Mouse (Mus musculus) limb, embryonic 15.5 days (tissue): ENCODE results near the gene Eng. TPM values are rescaled to one million over a fixed set of nuclear protein-coding genes. Genes with fewer than 3 reads are reported as not detected.

Experiments used
- ATAC-seq: fragments of 200-750 bp; cut with Nextera tagmentation; 2 replicates; pipeline ENCODE4 v1.8.0; 2017; ENCODE audit warnings: low read depth, moderate TSS enrichment; ENCODE audit not compliant: insufficient number of reproducible peaks, low FRiP score, low TSS enrichment
- H3K27ac ChIP-seq: fragments of 300-500 bp; sonication (generic); 2 replicates; pipeline ENCODE4 v1.5.1; 2015; ENCODE audit warnings: moderate library complexity, mild to moderate bottlenecking, inconsistent platforms
- H3K27me3 ChIP-seq: fragments of 300-500 bp; sonication (generic); 2 replicates; pipeline ENCODE4 v1.6.1; 2015; ENCODE audit warnings: inconsistent platforms
- H3K36me3 ChIP-seq: fragments of 300-500 bp; sonication (generic); 2 replicates; pipeline ENCODE4 v1.6.1; 2015; ENCODE audit warnings: inconsistent platforms
- H3K4me1 ChIP-seq: fragments of 300-500 bp; sonication (generic); 2 replicates; pipeline ENCODE4 v1.6.1; 2015; ENCODE audit warnings: inconsistent platforms
- H3K4me2 ChIP-seq: fragments of 300-500 bp; sonication (generic); 2 replicates; pipeline ENCODE4 v1.6.1; 2015; ENCODE audit warnings: mild to moderate bottlenecking, inconsistent platforms
- H3K4me3 ChIP-seq: fragments of 300-500 bp; sonication (generic); 2 replicates; pipeline ENCODE4 v1.5.1; 2015; ENCODE audit warnings: mild to moderate bottlenecking, inconsistent platforms
- H3K9ac ChIP-seq: fragments of 300-500 bp; sonication (generic); 2 replicates; pipeline ENCODE4 v1.6.1; 2015; ENCODE audit warnings: inconsistent platforms
- H3K9me3 ChIP-seq: fragments of 300-500 bp; sonication (generic); 2 replicates; pipeline ENCODE4 v1.6.1; 2016; ENCODE audit warnings: inconsistent platforms
- WGBS: fragments of 180-500 bp; shearing (Covaris S2); methylation state at CpG from one replicate; pipeline ENCODE4 v1.1.7; 2015; 5-methylcytosine and 5-hydroxymethylcytosine counted together
- polyA plus RNA-seq: library from polyadenylated mRNA; unstranded; fragments of >200 nt; fragmentation: Nextera tagmentation; extraction: Ambion mirVana; gene quantifications from 2 replicates; pipeline ENCODE4 v1.2.1, GENCODE M21; 2015

Gene Eng
- polyA plus RNA-seq, 1 experiment from 2014 or later, result 64.6 TPM

GRCm38 (mm10) chr2:32625212-32625872 lies 21.1 kb upstream of the Eng start:
- peak overlapping the region; percentile 26 for H3K4me3 ChIP-seq
- no peaks in the 10 kb centered on the region for H3K27me3 ChIP-seq
- WGBS, result 6% methylated on average over 13 of the region's 13 CpGs
- peak overlapping the region; percentile 55 for H3K4me2 ChIP-seq
- ATAC-seq, result peak; percentile 21; the same call in 1 of the 2 replicates
- H3K9ac ChIP-seq, result peak overlapping the region; percentile 4; the same call in 1 of the 2 replicates
- peaks cover 72% of the 10 kb centered on the region for H3K4me1 ChIP-seq
- no peaks in the 10 kb centered on the region for H3K36me3 ChIP-seq
- H3K27ac ChIP-seq, result peak overlapping the region; percentile 73
- H3K9me3 ChIP-seq, result no peaks in the 10 kb centered on the region

GRCm38 (mm10) chr2:32625873-32626694 lies 20.3 kb upstream of the Eng start:
- Histone ChIP-seq H3K27ac (peak overlapping the region; percentile 73), H3K9me3 (no peaks in the 10 kb centered on the region), H3K9ac (peak overlapping the region; percentile 4; the same call in 1 of the 2 replicates), H3K4me3 (peak overlapping the region; percentile 26; the same call in 1 of the 2 replicates), H3K4me1 (peaks cover 64% of the 10 kb centered on the region), H3K36me3 (no peaks in the 10 kb centered on the region), H3K27me3 (no peaks in the 10 kb centered on the region), H3K4me2 (peak overlapping the region; percentile 55; the same call in 1 of the 2 replicates)
- 26% methylated on average over 5 of the region's 5 CpGs for WGBS
- peak; percentile 32; the same call in 1 of the 2 replicates for ATAC-seq

- Histone ChIP-seq H3K4me3 (no peak overlapping the region), H3K4me2 (no peak overlapping the region), H3K9me3 (no peaks in the 10 kb centered on the region), H3K4me1 (peaks cover 58% of the 10 kb centered on the region), H3K9ac (no peak overlapping the region), H3K36me3 (no peaks in the 10 kb centered on the region), H3K27ac (peak overlapping the region; percentile 71; the same call in 1 of the 2 replicates), H3K27me3 (no peaks in the 10 kb centered on the region)
- no peak for ATAC-seq
- 53% methylated on average over 20 of the region's 20 CpGs for WGBS
Observed at GRCm38 (mm10) chr2:32627266-32628043, 18.9 kb upstream of the Eng start.

GRCm38 (mm10) chr2:32628044-32628550 lies 18.3 kb upstream of the Eng start:
- H3K27me3 ChIP-seq, result no peaks in the 10 kb centered on the region
- 48% methylated on average over 4 of the region's 4 CpGs for WGBS
- H3K9ac ChIP-seq, result no peak overlapping the region
- no peaks in the 10 kb centered on the region for H3K36me3 ChIP-seq
- H3K9me3 ChIP-seq, result no peaks in the 10 kb centered on the region
- H3K4me2 ChIP-seq, result 0 out of 2 replicates have a peak overlapping the region, but pooled peaks have one; percentile 10
- H3K4me3 ChIP-seq, result no peak overlapping the region
- peaks cover 58% of the 10 kb centered on the region for H3K4me1 ChIP-seq
- no peak for ATAC-seq
- peak overlapping the region; percentile 71 for H3K27ac ChIP-seq

GRCm38 (mm10) chr2:32628729-32629128 lies 17.7 kb upstream of the Eng start:
- H3K27me3 ChIP-seq, result no peaks in the 10 kb centered on the region
- H3K4me2 ChIP-seq, result 0 out of 2 replicates have a peak overlapping the region, but pooled peaks have one; percentile 10
- H3K9ac ChIP-seq, result no peak overlapping the region
- no peaks in the 10 kb centered on the region for H3K9me3 ChIP-seq
- H3K4me3 ChIP-seq, result no peak overlapping the region
- peak overlapping the region; percentile 71 for H3K27ac ChIP-seq
- ATAC-seq, result peak; percentile 20; the same call in 1 of the 2 replicates
- H3K36me3 ChIP-seq, result no peaks in the 10 kb centered on the region
- 29% methylated on average over 5 of the region's 5 CpGs for WGBS
- H3K4me1 ChIP-seq, result peaks cover 62% of the 10 kb centered on the region

DNA sequence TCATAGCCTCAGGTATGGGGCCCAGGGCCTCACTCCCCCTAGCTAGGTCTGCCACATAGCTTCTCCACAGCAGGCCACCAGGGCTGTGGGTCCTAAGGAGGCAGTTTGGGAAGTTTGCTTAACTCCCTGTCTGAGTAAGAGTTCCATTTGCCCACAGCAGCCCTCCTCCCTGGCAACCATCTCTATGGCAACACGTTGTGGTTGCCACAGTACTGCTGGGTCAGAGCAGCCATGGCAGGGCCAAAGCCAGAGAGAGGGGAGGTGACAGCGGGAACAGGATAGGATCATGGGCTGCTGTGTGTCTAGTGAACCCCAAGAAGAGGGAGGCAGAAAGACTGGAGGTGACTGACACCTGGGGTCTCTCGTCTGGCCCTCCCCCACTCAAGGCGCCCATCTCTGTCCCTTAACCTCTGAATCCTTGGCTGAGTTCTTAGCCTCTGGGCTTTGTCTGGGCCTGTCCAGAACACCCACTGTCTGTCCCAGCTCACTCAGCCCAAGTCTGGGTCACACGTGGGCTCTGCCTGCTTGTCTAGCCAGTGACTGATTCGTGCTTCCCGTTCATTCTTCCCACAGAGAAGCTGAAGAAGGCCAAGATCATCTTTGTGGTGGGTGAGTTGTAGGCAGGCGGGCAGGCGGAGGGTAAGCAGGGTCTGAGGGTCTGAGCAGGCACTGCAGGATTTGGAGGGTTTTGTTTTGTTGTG lies 17.0 kb upstream of the Eng start:
- H3K27ac ChIP-seq, result peak overlapping the region; percentile 71
- ATAC-seq, result no peak
- no peak overlapping the region for H3K4me2 ChIP-seq
- 46% methylated on average over 9 of the region's 9 CpGs for WGBS
- H3K9ac ChIP-seq, result no peak overlapping the region
- H3K9me3 ChIP-seq, result no peaks in the 10 kb centered on the region
- no peak overlapping the region for H3K4me3 ChIP-seq
- peaks cover 63% of the 10 kb centered on the region for H3K4me1 ChIP-seq
- H3K27me3 ChIP-seq, result no peaks in the 10 kb centered on the region
- H3K36me3 ChIP-seq, result no peaks in the 10 kb centered on the region

DNA sequence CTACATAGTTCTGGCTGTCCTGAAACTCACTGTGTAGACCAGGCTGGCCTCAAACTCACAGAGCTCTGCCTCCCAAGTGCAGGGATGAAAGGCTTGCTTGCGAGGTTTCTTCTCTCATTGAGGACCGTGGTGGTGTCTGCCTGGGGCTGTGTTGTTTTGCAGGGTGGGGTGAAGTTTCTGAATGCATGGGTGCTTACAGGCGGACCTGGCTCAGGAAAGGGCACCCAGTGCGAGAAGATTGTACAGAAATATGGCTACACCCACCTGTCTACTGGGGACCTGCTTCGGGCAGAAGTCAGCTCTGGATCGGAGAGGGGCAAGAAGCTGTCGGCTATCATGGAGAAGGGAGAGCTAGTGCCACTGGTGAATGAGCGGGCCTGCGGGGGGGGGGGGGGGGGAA lies 16.4 kb upstream of the Eng start:
- no peak overlapping the region; the same call in 1 of the 2 replicates for H3K27ac ChIP-seq
- peaks cover 57% of the 10 kb centered on the region for H3K4me1 ChIP-seq
- no peak for ATAC-seq
- H3K9ac ChIP-seq, result no peak overlapping the region
- H3K4me2 ChIP-seq, result no peak overlapping the region
- no peaks in the 10 kb centered on the region for H3K9me3 ChIP-seq
- WGBS, result 71% methylated on average over 7 of the region's 9 CpGs
- no peaks in the 10 kb centered on the region for H3K27me3 ChIP-seq
- H3K4me3 ChIP-seq, result no peak overlapping the region
- no peaks in the 10 kb centered on the region for H3K36me3 ChIP-seq

GRCm38 (mm10) chr2:32631046-32631445 lies 15.3 kb upstream of the Eng start:
- H3K9ac ChIP-seq, result no peak overlapping the region
- H3K4me3 ChIP-seq, result no peak overlapping the region
- H3K9me3 ChIP-seq, result no peaks in the 10 kb centered on the region
- no peaks in the 10 kb centered on the region for H3K27me3 ChIP-seq
- whole genome bisulfite sequencing, result 85% methylated on average over 10 of the region's 10 CpGs
- H3K36me3 ChIP-seq, result no peaks in the 10 kb centered on the region
- H3K4me2 ChIP-seq, result no peak overlapping the region
- no peak for ATAC-seq
- H3K27ac ChIP-seq, result no peak overlapping the region
- peaks cover 47% of the 10 kb centered on the region for H3K4me1 ChIP-seq

- no peak overlapping the region; the same call in 1 of the 2 replicates for H3K27ac ChIP-seq
- H3K9me3 ChIP-seq, result no peaks in the 10 kb centered on the region
- H3K4me3 ChIP-seq, result no peak overlapping the region
- no peaks in the 10 kb centered on the region for H3K27me3 ChIP-seq
- H3K4me1 ChIP-seq, result peaks cover 42% of the 10 kb centered on the region
- H3K9ac ChIP-seq, result no peak overlapping the region
- no peak for ATAC-seq
- no peaks in the 10 kb centered on the region for H3K36me3 ChIP-seq
- WGBS, result 56% methylated on average over 7 of the region's 7 CpGs
- no peak overlapping the region for H3K4me2 ChIP-seq
Observed at GRCm38 (mm10) chr2:32631737-32632394, 14.5 kb upstream of the Eng start.

DNA sequence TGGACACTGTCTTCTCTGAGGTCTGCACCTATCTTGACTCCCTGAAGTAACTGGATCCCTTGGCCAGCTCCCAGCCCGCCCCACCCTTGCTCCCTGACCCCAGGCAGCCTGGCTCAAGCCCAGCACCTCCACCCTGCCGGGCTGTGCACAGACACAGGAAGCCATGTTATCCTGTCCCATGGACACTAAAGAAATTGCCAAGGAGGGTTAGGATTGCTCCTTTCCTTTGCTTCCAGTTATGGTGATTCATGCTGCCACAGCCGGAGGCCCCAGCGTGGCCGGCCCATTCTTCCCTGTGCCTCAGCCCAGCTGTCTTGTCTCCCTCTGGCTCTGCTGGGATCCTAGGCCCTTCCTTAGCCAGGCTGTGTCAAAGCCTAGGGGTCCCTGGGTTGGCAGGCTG lies 12.7 kb upstream of the Eng start:
- Histone ChIP-seq H3K4me1 (peaks cover 34% of the 10 kb centered on the region), H3K9ac (no peak overlapping the region), H3K27ac (no peak overlapping the region), H3K27me3 (no peaks in the 10 kb centered on the region), H3K4me2 (no peak overlapping the region), H3K9me3 (no peaks in the 10 kb centered on the region), H3K36me3 (no peaks in the 10 kb centered on the region), H3K4me3 (no peak overlapping the region)
- WGBS, result 69% methylated on average over 5 of the region's 5 CpGs
- no peak for ATAC-seq
